Mouse (Mus musculus): ENCODE measurements around the gene Btg3.
A peak's percentile ranks its signal among the peaks of the same experiment; 100 is the strongest.
"Not testable (repeated sequence)": the region's sequence is repeated elsewhere in the genome, so short reads cannot be mapped to it uniquely, and the experiment has no call there.

The Btg3 gene

GRCm38 (mm10) chr16:78376745-78377570, at the start of gene Btg3:
TSS of gene Btg3 (minus strand) at chr16:78377192.
- DNase-seq = peak; percentile 78

- DNase-seq = peak; percentile 29
Measured at GRCm38 (mm10) chr16:78417733-78418132, 40.7 kb upstream of the Btg3 start.

GRCm38 (mm10) chr16:78416500-78416899, 39.5 kb upstream of the Btg3 start:
- DNase-seq = no peak

DNA sequence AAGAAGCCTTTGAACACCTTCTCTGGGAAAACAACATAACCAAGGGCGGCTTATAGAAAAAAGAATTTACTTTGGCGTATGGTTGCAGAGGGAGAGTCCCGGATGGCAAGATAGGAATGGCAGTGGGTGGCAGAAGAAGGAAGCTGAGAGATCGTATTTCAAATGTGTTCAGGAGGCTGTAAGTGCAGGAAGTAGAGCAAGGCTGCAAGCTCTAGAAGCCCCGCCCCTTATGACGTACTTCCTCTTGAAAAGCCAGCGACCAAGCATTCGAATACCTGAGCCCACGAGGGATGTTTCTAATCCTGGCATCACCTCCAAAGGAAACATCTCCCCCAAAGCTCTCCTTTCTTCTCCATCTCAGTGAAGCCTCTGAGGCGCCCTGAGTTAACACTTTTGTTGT, 33.0 kb upstream of the Btg3 start:
- no peak for DNase-seq

DNA sequence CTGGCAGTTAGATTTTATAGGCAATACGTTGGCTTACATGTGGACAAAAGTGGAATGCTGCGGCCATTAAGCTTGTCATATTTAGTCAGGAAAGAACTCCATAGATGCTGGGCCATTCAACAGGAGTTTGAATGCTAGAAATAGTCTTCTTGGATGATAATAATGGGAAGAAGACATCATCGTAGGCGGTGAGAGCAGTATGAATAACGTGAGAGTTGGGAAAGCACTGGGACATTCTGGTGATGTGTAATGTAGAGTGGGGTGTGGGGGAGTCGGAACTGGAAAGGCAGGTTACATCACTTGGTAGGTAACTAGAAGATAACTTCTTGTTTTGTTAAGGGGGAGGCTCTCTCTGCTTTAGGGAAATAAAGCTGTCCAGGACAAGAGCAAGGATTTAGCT, 30.9 kb upstream of the Btg3 start:
- peak; percentile 18 for DNase-seq

DNA sequence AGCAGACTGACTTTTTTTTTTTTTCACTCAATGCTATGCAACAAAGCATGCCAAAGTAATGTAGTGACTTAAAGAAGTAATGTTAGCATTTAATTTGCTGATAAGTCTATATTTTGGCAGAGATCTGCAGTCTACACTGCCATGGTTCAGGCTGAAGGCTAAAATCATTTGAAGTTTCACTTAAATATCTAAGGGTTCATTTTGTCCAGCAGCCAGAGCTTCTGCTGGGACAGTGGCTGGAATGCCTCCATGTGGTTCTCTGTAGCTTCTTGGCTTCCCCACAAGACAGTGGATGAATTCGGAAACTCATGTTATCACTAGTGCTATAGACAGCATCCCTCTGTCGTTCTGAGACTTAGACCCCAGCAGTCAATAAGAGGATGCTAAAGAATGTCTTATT, 29.7 kb upstream of the Btg3 start:
- no peak for DNase-seq

DNA sequence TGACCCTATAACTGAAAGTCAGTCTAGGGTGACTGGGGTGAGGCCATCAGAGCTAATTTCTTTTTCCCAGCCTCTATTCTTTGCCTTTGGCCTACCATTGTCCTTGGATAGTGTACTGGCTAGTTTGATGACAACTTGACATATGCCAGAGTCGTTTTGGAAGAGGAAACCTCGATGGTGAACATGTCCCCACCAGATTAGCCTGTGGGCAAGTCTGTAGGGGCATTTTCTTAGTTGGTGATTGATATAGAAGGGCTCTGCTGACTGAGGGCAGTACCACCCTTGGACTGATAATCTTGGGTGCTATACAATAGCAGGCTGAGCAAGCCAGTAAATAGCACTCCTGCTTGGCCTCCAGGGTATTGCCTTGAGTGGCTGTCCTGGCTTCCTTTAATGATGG, 25.3 kb upstream of the Btg3 start:
- no peak for DNase-seq

- DNase-seq = no peak
Measured at GRCm38 (mm10) chr16:78399423-78399822, 22.4 kb upstream of the Btg3 start.

GRCm38 (mm10) chr16:78398734-78399133, 21.7 kb upstream of the Btg3 start:
- DNase-seq = no peak

GRCm38 (mm10) chr16:78391354-78391753, 14.4 kb upstream of the Btg3 start:
- no peak for DNase-seq

GRCm38 (mm10) chr16:78389986-78390385, 13.0 kb upstream of the Btg3 start:
- no peak for DNase-seq

DNA sequence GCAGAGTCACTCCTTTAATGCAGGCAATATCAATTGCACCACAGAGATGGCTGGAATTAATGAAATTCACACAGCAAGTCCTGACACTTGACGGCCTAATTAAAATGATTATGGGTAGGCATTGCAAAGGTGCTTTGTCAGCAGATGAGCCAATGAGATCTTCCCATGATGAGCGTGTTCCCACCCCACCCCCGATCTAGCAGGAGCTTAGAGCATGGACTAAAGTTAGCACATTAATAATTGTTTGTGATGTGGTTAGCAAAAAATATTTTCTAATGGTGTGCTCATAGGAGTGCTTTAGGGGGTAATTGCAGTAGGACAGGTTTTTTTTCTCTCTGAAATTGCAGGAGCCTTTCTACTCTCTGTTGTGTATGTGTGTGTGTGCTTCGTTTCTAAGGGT, 12.1 kb upstream of the Btg3 start:
- DNase-seq = no peak

GRCm38 (mm10) chr16:78378493-78378892, 1.5 kb upstream of the Btg3 start:
- DNase-seq = no peak

- DNase-seq = peak; percentile 27
Measured at GRCm38 (mm10) chr16:78375821-78376691, 936 bp downstream of the Btg3 start.

- peak; percentile 5 for DNase-seq
Measured at GRCm38 (mm10) chr16:78375222-78375621, 1.8 kb downstream of the Btg3 start.

GRCm38 (mm10) chr16:78373743-78374142, 3.2 kb downstream of the Btg3 start:
- DNase-seq = no peak

GRCm38 (mm10) chr16:78372786-78373185, 4.2 kb downstream of the Btg3 start:
- DNase-seq = no peak

DNA sequence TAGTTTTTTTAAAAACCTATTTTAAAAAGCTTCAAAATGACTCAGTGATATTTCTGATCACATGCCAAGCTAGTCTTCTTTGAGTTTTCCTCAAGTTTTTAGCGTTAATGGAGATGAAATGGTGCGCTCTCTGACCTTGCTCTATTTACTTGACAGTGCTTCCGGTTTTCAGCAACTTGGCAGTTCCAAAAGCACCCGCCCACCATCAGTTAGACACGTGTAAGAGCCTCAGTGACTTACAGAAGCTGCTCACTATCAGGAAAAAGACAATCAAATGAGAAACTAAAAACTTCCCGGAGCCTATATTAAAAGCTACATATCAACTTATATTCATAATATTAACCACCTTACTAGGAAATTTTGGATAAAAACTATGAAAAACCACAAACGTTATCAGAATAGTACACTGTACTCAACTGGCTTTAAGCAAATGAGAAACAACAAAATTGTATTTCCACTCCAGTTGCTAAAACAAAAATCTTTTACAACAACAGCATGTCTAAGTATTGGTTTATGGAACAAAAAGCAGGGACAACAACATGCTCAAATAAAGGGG, 5.4 kb downstream of the Btg3 start:
- no peak for DNase-seq

GRCm38 (mm10) chr16:78364554-78364953, 12.4 kb downstream of the Btg3 start:
- DNase-seq = not testable (repeated sequence)

DNA sequence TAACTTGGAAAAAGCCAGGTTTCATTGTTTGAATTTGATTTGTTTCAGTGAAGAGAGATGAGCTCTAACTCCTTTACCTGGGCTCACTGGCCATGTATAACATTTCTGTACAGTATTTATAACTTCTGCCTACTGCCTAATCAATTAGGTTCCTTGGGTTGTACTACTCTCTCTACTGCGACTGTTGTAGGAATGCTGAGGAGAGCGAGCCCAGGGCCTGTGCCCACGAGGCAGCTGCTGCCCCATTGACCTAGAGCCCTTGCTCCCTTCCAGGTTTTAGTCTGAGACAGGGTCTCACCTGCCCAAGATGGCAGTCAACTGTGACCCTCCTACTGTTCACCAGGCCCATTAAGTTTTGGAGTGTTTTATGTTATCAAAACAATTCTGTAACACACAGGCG, 15.5 kb downstream of the Btg3 start:
- no peak for DNase-seq

GRCm38 (mm10) chr16:78357757-78358156, 19.2 kb downstream of the Btg3 start:
- DNase-seq = no peak

DNA sequence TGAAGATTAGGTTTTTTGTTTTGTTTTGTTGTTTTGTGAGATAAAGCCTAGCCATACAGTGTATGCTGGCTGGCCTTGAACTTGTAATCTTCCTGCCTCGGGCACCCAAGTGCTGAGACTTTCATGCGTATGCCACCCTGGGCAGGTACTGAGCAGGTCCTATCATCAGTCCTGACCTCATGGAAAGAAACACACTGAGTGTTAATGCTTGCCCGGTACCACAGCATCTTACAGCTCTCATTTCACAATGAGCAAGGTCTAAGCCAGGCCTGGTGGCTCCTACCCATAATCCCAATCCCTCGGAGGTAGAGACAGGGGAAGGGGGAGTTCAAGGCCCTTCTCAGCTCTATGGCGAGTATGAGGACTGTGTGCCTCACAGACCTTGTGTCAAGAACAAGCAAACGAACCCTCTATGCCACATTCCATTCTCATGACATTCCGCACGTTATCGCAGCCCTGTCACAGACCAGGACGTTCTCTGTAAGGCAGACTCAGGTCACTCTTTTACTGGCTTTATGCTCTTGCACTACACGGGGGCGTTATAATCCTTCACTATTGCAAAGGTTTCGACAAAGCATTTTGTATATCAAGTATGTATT, 29.6 kb downstream of the Btg3 start:
- DNase-seq = no peak

DNA sequence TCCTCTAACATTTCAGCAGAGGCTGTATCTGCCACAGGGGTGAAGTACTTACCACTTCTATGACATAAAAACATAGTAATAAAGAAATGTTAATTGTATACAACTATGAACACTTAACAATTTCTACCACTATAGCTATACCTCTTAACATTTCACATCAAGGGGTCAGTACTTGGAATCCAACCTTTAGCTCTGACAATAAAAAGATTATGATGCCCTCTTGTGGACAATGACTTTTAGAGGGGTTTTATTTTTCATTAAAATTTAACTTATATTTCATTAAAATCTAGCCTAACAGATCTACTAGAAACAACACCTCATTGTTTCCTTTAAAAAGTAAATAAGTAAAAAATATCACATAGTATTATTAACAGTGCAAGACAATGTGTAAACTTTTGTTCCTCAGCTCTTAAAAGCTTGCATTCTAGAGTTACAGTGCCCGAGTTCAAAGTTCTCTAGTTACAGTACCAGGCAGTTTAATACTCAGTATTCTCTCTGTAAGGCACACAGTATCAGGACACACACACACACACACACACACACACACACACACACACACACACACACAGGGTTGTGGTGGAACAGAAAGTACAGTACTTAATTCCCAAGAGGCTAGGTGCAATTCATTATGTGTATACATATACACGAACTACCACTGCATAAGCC, 30.2 kb downstream of the Btg3 start:
- DNase-seq = no peak

Measured in right cerebral cortex, adult 18-20 months (tissue).